Mouse (Mus musculus) brain, adult 2 months (tissue): ENCODE results near the gene Etl4.
"Not testable (repeated sequence)": the region's sequence is repeated elsewhere in the genome, so short reads cannot be mapped to it uniquely, and the experiment has no call there.

Source experiments
- DNase-seq: peaks from one replicate; pipeline ENCODE4 v3.0.0; 2011; ENCODE audit warnings: low read depth, low spot score

Gene Etl4

DNA sequence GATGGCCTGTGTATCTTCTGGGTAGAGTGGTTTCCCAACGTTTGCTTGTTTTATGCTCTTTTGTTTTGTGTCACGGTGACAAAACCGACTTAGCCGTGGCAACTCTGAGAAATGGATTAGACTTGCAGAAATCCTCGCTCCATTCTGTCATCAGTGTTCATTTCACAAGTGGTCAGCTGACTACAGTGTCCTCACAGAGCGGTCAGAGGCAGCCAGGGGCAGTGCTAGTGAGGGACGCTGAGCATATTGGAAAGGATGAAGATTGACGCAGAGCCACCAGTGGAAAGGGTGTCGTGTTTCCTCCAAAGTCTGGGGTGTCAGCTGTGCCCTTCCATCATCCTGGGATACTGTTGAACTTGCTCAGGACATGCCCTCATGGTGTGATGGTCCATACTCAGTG, 733.2 kb downstream of the Etl4 start:
- no peak for DNase-seq

- peak; percentile 76 for DNase-seq
Measured at GRCm38 (mm10) chr2:20649817-20650216, 740.2 kb downstream of the Etl4 start.

- no peak for DNase-seq
Measured at GRCm38 (mm10) chr2:20653116-20653515, 743.5 kb downstream of the Etl4 start.

- no peak for DNase-seq
Measured at GRCm38 (mm10) chr2:20654058-20654457, 744.5 kb downstream of the Etl4 start.

- no peak for DNase-seq
Measured at GRCm38 (mm10) chr2:20654598-20655340, 745.2 kb downstream of the Etl4 start.

DNA sequence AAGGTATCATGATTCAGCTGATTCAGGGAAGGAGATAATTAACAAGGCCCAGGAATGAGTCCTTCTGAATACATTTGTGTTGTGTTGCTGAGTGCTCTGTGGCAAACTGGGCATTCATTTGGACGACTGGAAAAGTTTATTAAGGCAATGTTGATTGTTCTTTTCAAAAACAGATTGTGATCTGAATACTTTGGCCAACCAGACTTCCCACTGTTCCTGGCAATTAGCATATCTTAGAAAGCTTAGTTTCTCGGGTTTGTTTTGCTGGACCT, 745.7 kb downstream of the Etl4 start:
- no peak for DNase-seq

GRCm38 (mm10) chr2:20657856-20658255, 748.3 kb downstream of the Etl4 start:
- peak; percentile 52 for DNase-seq

DNA sequence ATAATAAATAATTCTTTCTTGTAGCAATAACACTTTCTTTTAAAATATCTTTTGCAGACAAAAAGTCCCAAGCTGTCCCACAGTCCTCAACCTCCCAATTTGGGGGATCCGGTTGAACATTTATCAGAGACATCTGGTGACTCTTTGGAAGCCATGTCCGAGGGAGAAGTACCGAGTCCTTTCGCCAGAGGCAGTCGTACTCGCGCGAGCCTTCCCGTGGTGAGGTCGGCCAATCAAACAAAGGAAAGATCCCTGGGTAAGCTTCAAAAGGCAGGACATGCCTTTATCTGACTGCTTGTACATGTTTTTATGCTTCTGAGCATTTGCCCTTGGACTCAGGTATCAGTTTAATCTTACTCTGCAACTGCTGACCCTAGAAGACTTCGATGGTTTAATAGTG, 752.3 kb downstream of the Etl4 start:
- no peak for DNase-seq

DNA sequence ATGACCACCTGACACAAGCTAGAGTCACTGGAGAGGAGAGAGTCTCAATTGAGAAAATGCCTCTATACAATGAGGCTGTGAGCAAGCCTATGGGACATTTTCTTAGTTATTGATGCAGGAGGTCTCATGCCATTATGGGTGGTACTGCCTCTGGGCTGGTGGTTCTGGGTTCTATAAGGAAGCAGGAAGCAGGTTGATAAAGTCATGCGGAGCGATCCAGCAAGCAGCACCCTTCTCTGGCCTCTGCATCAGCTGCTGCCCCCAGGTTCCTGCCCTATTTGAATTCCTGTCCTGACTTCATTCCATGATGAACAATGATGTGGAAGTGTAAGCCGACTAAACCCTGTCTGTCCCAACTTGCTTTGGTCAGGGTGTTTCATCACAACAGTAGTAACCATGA, 753.1 kb downstream of the Etl4 start:
- DNase-seq = no peak

- DNase-seq = no peak
Measured at GRCm38 (mm10) chr2:20665309-20665971, 755.9 kb downstream of the Etl4 start.

DNA sequence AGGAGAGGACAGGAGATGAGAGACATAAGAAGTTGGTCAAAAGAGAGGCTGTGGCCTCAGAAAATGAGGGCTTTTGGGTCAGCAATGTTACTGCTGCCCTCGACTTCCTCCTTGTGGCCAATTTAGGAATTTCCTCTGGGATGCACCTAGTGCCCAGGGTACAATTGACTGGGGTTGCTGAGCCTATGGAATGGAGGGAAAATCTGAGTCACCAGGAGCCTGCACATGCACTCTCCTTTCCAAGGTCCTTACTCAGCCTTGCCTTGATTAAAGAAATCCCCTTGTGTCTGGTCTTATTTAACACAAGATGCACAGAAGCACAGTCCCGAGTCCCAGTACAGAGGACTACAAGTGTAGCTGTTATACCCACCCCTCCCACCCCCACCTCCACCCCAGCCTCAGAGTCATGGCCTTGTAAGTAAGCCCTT, 756.5 kb downstream of the Etl4 start:
- peak; percentile 73 for DNase-seq

DNA sequence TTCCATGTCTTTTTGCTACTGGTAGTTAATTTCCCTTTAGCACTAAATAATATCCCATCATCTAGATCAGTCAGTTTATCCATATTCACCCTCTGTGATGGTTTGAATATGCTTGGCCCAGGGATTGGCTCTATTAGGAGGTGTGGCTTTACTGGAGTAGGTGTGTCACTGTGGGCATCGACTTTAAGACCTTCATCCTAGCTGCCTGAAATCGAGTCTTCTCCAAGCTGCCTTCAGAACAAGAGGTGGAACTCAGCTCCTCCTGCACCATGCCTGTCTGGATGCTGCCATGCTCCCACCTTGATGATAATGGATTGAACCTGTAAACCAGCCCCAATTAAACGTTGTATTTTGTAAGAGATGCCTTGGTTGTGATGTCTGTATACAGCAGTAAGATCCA, 758.3 kb downstream of the Etl4 start:
- no peak for DNase-seq

GRCm38 (mm10) chr2:20668276-20669030, 758.9 kb downstream of the Etl4 start:
- DNase-seq = not testable (repeated sequence)

- DNase-seq = no peak
Measured at GRCm38 (mm10) chr2:20669367-20669766, 759.8 kb downstream of the Etl4 start.

- no peak for DNase-seq
Measured at GRCm38 (mm10) chr2:20671546-20672255, 762.1 kb downstream of the Etl4 start.

GRCm38 (mm10) chr2:20672281-20672680, 762.7 kb downstream of the Etl4 start:
- no peak for DNase-seq

DNA sequence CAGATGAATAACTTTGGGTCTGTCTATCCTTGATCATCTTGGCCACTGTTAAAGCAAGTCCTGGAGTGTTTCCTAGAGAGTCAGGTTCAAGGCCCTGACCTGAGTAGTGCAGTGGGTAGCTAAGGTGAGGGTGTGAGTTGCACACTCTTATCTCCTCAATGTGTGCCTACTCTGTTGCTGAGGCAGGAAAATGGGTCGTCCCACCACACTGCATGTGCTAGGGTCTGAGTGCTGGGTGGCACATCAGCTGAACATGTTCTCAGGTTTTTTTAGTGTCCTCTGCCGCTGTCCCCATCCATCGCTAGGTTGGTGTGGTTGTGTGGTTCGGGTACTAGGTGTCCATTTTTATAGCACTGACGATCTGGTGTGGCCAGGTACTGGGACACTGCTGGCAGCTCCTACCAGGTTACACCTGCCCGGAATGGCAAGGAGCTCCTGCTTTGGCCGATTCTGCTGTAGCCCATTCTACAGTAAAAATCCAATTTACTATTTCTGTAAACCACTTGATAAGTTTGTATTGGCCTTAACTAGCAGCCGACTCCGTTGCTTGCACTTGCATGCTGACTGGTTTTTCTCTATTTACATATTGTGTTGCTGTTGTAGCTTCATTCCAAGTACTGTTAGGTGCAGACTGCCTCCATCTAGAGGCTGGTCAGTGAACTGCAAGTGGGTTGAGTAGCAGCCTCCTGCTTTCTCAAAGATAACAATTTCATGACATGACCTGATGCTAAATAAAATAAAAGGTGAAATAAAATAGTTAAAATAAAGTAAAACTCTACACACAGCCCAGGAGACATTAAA, 763.4 kb downstream of the Etl4 start:
- DNase-seq = peak; percentile 75

GRCm38 (mm10) chr2:20676379-20676778, 766.8 kb downstream of the Etl4 start:
- DNase-seq = no peak

DNA sequence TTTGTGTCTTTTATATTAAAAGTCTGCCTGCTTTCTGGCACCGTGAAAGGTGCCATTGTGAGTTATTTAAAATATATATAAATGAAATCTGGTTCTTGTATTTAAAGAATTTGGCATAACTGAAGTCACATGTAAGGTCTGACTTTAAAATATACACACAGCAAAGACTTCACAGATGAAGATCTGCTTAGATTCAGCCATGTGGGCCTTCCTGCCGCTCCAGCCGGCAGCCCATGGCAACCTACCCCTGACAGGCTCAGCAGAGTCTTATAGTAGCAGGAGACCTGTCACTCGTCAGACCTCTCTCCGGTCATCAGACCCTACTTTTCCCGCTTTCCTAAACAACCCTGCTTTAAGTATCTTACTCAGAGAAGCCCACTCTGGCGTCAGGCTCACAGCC, 769.2 kb downstream of the Etl4 start:
- no peak for DNase-seq

- not testable (repeated sequence) for DNase-seq
Measured at GRCm38 (mm10) chr2:20682203-20682602, 772.6 kb downstream of the Etl4 start.

- DNase-seq = no peak
Measured at GRCm38 (mm10) chr2:20689389-20689788, 779.8 kb downstream of the Etl4 start.
